Mouse (Mus musculus): Measurements from ENCODE around the gene Bcl11a. TPM values are rescaled to one million over a fixed set of nuclear protein-coding genes. Genes with fewer than 3 reads are reported as not detected.

The Bcl11a gene
- polyA plus RNA-seq, 1 experiment, result not detected

GRCm38 (mm10) chr11:24102372-24102771, 24.5 kb downstream of the Bcl11a start:
- H3K27ac ChIP-seq (replicated peaks; ENCODE audit: low read depth, low read length), result no peak overlapping the region
- H3K4me1 ChIP-seq (ENCODE audit: control insufficient read depth, insufficient read depth, insufficient read length, low read length), result no peaks in the 10 kb centered on the region
- H3K4me3 ChIP-seq (ENCODE audit: insufficient read depth, low read depth, low read length), result no peak overlapping the region

DNA sequence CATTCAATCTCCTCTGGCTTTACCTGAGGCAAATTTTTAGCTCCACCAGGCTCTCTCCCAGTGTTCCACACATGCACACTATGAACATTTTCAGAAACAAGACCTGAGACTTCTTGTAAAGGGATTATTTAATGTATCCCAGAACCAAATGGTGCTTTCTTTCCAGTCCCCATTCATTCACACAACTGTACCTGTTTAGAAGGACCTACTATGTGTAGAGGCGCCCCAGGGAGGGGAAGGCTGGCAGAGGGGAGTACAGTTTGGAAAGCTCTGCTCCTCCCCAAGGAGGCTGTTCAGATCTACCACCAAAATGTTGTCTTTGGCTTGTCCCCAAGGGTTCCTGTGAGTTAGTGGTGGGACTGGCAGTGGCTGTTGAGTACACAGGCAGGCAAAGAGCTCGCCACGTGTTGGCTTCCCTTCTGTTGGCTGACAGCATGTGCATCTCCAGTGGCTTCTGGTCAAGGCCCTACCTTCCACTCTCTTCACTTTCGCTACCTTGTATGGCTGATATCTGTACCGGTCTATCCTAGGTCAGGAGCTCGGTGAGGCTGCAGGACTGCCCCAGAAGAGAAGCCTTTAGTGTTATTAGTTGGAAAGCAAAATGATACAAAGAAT, 25.4 kb downstream of the Bcl11a start:
- H3K27ac ChIP-seq (replicated peaks; ENCODE audit: low read depth, low read length), result no peak overlapping the region
- no peaks in the 10 kb centered on the region for H3K4me1 ChIP-seq (ENCODE audit: control insufficient read depth, insufficient read depth, insufficient read length, low read length)
- no peak overlapping the region for H3K4me3 ChIP-seq (ENCODE audit: insufficient read depth, low read depth, low read length)

DNA sequence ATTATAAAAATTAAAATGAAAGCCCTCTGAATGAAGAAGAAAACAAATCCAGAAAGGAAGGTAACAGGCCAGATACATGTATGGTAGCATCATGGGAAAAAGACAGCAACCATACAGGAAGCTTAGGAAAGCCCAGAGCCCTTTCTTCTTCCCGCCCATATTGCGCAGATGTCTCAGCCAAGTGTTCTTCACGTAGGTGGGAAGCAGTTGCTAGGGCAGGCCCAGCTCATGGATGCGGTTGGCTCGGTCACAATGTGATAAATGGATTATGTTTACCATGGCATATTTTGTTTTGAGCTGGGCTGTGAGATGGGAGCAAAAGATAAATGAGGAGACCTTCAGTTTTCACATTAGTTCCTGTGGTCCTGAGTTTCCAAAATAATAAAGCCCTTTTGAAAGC, 29.6 kb downstream of the Bcl11a start:
- Histone ChIP-seq H3K27ac (replicated peaks; ENCODE audit: low read depth, low read length) (no peak overlapping the region), H3K4me1 (ENCODE audit: control insufficient read depth, insufficient read depth, insufficient read length, low read length) (no peaks in the 10 kb centered on the region), H3K4me3 (ENCODE audit: insufficient read depth, low read depth, low read length) (no peak overlapping the region)

- Histone ChIP-seq H3K4me1 (ENCODE audit: control insufficient read depth, insufficient read depth, insufficient read length, low read length) (no peaks in the 10 kb centered on the region), H3K27ac (replicated peaks; ENCODE audit: low read depth, low read length) (no peak overlapping the region), H3K4me3 (ENCODE audit: insufficient read depth, low read depth, low read length) (no peak overlapping the region)
Measured at GRCm38 (mm10) chr11:24108974-24109373, 31.1 kb downstream of the Bcl11a start.

GRCm38 (mm10) chr11:24109388-24109787, 31.5 kb downstream of the Bcl11a start:
- no peaks in the 10 kb centered on the region for H3K4me1 ChIP-seq (ENCODE audit: control insufficient read depth, insufficient read depth, insufficient read length, low read length)
- no peak overlapping the region for H3K27ac ChIP-seq (replicated peaks; ENCODE audit: low read depth, low read length)
- no peak overlapping the region for H3K4me3 ChIP-seq (ENCODE audit: insufficient read depth, low read depth, low read length)

DNA sequence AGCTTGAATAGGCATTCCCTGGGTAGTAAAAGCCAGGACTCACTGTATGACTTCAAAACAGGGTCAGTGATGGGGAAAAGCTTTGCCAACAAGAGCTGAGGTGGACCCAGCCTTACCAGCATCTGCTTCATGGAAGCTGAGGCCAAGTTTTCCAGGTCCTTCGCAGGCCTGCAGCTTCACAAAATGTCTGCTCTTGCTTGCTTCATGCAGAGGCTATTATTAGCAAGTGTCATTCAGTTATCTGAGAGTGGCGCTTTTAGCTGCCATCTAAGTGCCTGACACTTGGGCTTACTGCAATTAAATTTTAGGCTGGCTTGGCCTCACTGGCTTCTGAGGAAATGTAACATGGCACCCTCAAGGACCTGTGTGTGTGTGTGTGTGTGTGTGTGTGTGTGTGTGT, 32.3 kb downstream of the Bcl11a start:
- H3K4me3 ChIP-seq (ENCODE audit: insufficient read depth, low read depth, low read length), result no peak overlapping the region
- no peak overlapping the region for H3K27ac ChIP-seq (replicated peaks; ENCODE audit: low read depth, low read length)
- no peaks in the 10 kb centered on the region for H3K4me1 ChIP-seq (ENCODE audit: control insufficient read depth, insufficient read depth, insufficient read length, low read length)

DNA sequence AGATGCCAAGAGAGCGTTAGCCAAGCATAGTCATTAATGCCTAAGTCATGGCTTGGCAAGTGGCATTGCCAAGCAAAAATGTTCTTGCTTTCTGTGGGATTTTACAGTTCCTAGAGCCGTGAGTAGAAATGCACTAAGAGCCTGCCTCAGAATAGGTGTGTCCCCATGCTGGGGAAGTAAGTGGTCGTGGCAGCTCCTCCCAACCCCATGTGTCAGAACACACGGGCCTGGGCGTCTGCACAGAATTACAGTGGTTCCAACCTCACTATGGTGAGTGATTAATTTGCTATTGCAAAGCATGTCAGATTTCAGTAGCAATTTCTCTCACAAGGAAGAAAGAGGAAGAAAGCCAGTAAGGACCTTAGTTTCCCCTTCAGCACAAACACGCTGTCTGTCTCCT, 33.9 kb downstream of the Bcl11a start:
- Histone ChIP-seq H3K4me1 (ENCODE audit: control insufficient read depth, insufficient read depth, insufficient read length, low read length) (no peaks in the 10 kb centered on the region), H3K27ac (replicated peaks; ENCODE audit: low read depth, low read length) (no peak overlapping the region)

GRCm38 (mm10) chr11:24115017-24115752, 37.3 kb downstream of the Bcl11a start:
- no peak overlapping the region for H3K27ac ChIP-seq (replicated peaks; ENCODE audit: low read depth, low read length)
- H3K4me1 ChIP-seq (ENCODE audit: control insufficient read depth, insufficient read depth, insufficient read length, low read length), result no peaks in the 10 kb centered on the region

More for the DNA sequence above, 33.9 kb downstream of the Bcl11a start:
- H3K4me3 ChIP-seq (ENCODE audit: insufficient read depth, low read depth, low read length), result no peak overlapping the region

DNA sequence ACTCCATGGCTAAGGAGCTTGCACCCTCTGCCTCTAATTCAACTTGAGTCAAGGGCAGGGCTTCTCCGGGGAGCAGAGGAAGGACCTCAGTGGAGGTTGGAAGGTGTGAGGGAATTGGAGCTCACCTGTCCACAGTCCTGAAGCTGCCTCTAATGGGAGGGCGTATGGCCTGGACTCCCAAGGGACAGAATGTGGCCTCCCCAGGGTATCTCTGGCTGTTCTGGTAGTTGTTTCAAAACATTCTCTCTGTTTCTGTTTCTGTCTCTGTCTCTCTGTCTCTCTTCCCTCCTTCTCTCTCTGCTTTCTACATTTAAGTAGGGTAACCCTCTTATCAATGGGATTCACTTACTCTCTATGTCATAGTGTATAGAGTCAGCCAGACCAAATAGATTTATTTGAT, 38.2 kb downstream of the Bcl11a start:
- Histone ChIP-seq H3K27ac (replicated peaks; ENCODE audit: low read depth, low read length) (no peak overlapping the region), H3K4me1 (ENCODE audit: control insufficient read depth, insufficient read depth, insufficient read length, low read length) (no peaks in the 10 kb centered on the region), H3K4me3 (ENCODE audit: insufficient read depth, low read depth, low read length) (no peak overlapping the region)

More at GRCm38 (mm10) chr11:24115017-24115752, 37.3 kb downstream of the Bcl11a start:
- no peak overlapping the region for H3K4me3 ChIP-seq (ENCODE audit: insufficient read depth, low read depth, low read length)

GRCm38 (mm10) chr11:24116582-24117318, 38.9 kb downstream of the Bcl11a start:
- Histone ChIP-seq H3K27ac (replicated peaks; ENCODE audit: low read depth, low read length) (no peak overlapping the region), H3K4me1 (ENCODE audit: control insufficient read depth, insufficient read depth, insufficient read length, low read length) (no peaks in the 10 kb centered on the region), H3K4me3 (ENCODE audit: insufficient read depth, low read depth, low read length) (no peak overlapping the region)

DNA sequence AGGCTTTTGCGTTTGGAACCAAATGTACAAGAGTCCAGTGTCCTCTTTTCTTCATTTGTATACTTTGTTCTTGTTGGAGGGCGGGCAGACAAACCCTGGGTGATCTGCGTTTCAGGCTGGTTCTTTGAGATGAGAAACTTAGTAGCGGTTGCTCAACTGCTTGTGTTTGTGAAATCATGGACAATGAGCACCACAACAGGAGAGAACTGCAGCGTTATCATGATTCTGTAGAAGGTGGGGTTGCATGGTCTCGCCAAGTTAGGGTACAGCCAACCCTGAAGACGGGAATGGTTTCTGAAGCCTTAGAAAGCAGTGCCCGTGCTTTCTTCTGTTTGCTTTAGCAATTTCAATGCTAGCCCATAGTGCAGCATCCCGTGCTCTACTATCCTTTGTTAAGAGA, 43.3 kb downstream of the Bcl11a start:
- no peak overlapping the region for H3K27ac ChIP-seq (replicated peaks; ENCODE audit: low read depth, low read length)
- H3K4me3 ChIP-seq (ENCODE audit: insufficient read depth, low read depth, low read length), result no peak overlapping the region
- H3K4me1 ChIP-seq (ENCODE audit: control insufficient read depth, insufficient read depth, insufficient read length, low read length), result no peaks in the 10 kb centered on the region

DNA sequence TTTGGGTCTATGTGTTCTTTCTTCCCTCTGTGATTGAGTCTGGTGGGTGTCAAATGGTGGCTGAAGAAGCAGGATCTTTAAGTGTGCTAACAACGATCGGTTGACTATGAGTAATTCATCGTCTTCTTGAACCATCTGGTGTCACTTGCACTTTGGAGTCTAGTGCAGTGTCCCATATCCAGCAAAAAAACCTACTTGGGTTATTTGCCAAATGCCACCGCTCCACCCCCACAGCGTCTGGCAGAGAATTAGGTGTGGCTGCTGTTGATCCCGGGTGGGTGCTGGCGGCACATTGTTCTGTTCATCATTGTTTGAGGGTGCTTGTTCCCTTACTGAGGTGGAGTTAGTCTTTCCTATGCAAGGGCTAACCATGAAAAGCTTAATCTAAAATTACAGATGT, 45.0 kb downstream of the Bcl11a start:
- Histone ChIP-seq H3K27ac (replicated peaks; ENCODE audit: low read depth, low read length) (no peak overlapping the region), H3K4me1 (ENCODE audit: control insufficient read depth, insufficient read depth, insufficient read length, low read length) (no peaks in the 10 kb centered on the region), H3K4me3 (ENCODE audit: insufficient read depth, low read depth, low read length) (no peak overlapping the region)

DNA sequence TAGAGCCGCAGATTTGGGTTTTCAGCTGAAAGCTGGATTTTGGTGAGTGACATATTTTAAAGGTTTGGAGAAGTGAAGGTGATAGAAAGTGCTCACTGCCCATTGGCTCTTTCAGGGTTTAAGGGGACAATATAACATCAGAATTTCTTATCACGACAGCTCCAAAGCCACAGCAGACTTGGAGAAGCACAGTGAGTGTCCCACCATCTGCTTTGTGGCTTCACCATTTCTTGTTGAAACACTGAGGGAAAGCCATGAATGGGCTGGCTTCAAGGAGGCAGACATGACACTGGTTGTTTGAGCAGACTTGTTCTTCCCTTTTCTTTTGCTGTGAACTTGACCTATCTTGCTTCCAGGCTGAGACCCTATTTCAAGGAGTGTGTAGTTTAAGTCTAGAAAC, 46.1 kb downstream of the Bcl11a start:
- Histone ChIP-seq H3K4me3 (ENCODE audit: insufficient read depth, low read depth, low read length) (no peak overlapping the region), H3K4me1 (ENCODE audit: control insufficient read depth, insufficient read depth, insufficient read length, low read length) (no peaks in the 10 kb centered on the region), H3K27ac (replicated peaks; ENCODE audit: low read depth, low read length) (no peak overlapping the region)

GRCm38 (mm10) chr11:24125098-24125497, 47.2 kb downstream of the Bcl11a start:
- H3K27ac ChIP-seq (replicated peaks; ENCODE audit: low read depth, low read length), result no peak overlapping the region
- H3K4me3 ChIP-seq (ENCODE audit: insufficient read depth, low read depth, low read length), result no peak overlapping the region
- no peaks in the 10 kb centered on the region for H3K4me1 ChIP-seq (ENCODE audit: control insufficient read depth, insufficient read depth, insufficient read length, low read length)

- Histone ChIP-seq H3K4me3 (ENCODE audit: insufficient read depth, low read depth, low read length) (no peak overlapping the region), H3K4me1 (ENCODE audit: control insufficient read depth, insufficient read depth, insufficient read length, low read length) (no peaks in the 10 kb centered on the region), H3K27ac (replicated peaks; ENCODE audit: low read depth, low read length) (no peak overlapping the region)
Measured at GRCm38 (mm10) chr11:24128001-24128400, 50.1 kb downstream of the Bcl11a start.
